Mouse (Mus musculus) brain, embryonic 14.5 days (tissue): ENCODE measurements around the gene Itpr1.

ENCODE experiments used
- CTCF ChIP-seq: fragments of 200-500 bp; IDR thresholded peaks from 2 replicates; pipeline ENCODE4 v1.5.1; 2012; ENCODE audit warnings: inconsistent platforms, mild to moderate bottlenecking, moderate library complexity, borderline replicate concordance; ENCODE audit not compliant: insufficient read depth, insufficient read length; ENCODE audit errors: extremely low read depth
- POLR2A ChIP-seq: fragments of 200-500 bp; IDR thresholded peaks from 2 replicates; pipeline ENCODE4 v1.6.1; 2012; ENCODE audit warnings: mild to moderate bottlenecking, inconsistent platforms, borderline replicate concordance; ENCODE audit not compliant: poor library complexity, insufficient read depth, insufficient read length, severe bottlenecking; ENCODE audit errors: extremely low read depth

- TF ChIP-seq POLR2A (no peak), CTCF (no peak)
Measured at GRCm38 (mm10) chr6:108167946-108168680, 44.8 kb upstream of the Itpr1 start.
